Mouse (Mus musculus): ENCODE data around the gene Asic2.

Asic2 gene

DNA sequence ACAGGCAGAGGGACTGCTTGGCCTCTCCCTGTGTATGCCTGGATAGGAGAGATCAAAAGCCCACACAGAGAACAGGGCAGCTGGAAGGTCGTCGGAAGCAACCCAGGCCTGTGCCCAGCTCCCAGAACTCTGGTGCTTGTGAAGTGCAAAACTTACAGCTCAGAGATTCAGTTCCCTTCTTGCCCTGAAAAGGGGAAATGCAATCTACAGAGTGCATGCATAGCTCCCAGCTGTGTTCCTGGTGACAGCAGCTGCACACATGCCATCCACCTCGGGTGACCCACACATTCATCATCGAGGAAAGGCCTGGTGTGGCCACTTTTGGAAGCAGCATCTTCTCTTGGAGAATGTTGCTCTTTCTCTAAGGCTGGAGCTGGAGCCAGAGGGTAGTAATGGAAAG is 13.9 kb downstream of the Asic2 start:
- no peak for DNase-seq (ENCODE audit: low spot score)

DNA sequence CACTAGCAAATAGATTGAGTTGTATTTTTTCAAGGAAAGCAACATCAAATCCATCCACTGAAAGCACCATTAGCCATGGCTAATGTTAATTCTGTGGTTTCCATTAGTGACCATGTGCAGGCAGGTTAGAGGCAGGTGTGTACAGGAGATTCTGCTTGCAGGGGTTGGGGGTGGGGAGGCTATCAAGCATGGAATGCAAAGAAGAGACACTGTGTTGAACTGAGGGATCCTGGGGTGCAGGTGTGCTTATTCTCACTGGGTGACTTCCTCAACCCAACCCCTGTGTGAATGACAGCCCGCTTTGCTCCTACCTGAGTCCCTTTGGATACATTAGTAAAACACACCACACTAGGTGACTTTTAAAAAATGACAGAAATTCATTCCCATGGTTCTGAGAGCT is 20.2 kb downstream of the Asic2 start:
- DNase-seq (ENCODE audit: low spot score): no peak

DNA sequence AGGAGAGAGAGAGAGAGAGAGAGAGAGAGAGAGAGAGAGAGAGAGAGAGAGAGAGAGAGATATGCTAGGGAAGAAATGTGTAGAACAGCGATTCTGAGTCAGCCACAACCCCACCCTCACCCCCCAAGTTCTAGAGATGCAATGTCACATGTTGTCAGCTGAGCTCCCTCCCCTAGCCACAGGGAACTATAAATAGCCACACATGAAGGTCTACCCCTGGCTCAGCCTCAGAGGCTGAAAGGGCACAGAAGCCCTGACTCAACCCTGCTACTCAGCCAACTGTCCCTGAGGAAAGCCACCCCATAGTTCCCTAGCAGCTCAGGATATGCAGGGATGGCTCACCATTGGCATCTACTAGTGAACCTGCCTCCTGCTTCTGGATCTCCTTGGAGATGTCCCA is 26.1 kb downstream of the Asic2 start:
- no peak for DNase-seq (ENCODE audit: low spot score)

DNA sequence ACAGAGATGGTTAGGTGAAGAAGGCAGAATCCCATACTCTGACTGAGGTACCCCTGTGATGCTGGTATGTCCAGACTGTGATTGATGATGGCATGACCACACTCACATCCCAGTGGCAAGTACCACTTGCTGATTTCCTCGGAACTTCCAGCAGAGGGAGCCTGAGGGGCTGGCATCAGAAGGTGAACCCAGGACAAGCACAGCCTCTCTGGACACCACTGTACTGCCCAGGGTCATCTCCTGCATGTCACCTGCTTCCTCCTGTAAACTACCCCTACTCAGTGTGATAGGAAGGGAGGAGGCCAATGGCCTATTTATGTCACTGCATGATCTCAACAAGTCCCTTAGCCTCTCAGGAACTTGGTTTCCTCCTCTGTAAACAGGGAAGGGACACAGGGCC is 27.3 kb downstream of the Asic2 start:
- DNase-seq (ENCODE audit: low spot score): no peak

DNA sequence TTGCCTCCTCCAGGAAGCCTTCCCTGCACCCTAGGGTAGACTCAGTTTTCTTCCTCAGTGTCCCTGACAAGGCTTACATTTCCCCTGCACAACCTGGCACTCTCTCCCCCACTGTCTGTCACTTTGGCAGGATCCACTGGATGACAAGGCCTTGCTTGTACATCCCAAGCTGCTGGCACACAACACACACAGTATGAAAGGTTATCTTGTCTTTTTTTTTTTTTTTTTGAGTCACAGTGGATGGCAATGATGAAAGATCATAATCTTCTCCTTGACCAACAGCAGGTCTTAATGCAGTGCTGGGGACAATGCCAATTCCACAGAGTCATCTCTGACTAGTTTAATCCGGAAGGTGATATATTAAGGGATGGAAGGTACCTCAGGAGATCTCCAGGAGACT is 30.7 kb downstream of the Asic2 start:
- no peak for DNase-seq (ENCODE audit: low spot score)

DNA sequence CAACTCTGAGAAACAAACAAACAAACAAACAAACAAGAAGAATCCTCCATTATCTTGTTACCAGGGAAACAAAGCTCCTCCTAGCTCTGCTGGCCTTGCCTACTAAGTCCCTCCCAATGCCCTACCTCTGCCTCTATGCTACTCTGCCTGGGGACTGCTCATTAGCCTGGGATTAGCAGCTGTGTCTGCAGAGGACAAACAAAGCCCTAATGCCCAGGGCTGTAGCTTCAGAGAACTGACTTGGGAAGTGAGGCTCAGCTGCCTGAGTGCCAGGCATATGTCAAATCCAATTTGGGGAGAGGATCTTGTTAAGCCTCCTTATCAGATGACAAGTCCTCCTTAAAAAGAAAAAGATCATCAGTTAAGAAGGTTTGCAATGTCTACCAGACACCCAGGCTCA is 41.9 kb downstream of the Asic2 start:
- no peak for DNase-seq (ENCODE audit: low spot score)

DNA sequence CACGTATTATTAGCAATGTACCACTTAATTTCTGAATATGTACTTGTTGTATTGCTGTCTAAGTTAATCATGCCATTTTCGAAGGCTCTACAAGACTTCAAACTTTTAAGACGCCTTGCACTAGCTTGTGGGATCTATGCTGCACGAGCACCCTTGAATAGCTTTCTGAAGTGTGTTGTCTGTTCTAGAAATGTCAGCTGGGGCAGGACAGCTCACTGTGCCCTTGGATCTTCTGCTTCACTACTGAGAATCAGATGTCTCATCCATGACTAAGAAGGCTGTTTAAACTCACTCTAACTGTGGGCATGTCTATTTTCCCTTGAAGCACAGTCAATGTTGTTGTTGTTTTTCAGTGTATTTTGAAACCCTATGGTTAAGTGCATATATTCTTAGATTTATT is 44.6 kb downstream of the Asic2 start:
- DNase-seq (ENCODE audit: low spot score): no peak

DNA sequence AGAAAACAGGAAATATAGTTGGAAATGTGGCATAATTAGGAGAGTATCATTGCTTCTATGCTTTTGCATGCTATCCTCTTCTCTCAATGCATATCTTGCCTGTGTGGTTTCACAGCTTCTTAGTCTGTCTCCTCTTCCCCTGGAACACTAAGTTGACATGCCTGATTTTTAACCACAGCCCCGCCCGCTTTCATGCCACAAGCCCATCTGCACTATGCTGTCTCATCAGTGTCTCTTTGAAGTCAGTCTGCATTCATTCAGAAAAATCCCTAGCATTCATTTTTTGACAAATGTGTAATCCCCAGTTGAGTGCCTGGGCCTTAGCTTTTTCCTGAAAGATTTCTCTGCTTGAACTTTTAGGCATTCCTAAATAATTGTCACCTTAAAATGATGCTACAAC is 45.2 kb downstream of the Asic2 start:
- DNase-seq (ENCODE audit: low spot score): no peak

DNA sequence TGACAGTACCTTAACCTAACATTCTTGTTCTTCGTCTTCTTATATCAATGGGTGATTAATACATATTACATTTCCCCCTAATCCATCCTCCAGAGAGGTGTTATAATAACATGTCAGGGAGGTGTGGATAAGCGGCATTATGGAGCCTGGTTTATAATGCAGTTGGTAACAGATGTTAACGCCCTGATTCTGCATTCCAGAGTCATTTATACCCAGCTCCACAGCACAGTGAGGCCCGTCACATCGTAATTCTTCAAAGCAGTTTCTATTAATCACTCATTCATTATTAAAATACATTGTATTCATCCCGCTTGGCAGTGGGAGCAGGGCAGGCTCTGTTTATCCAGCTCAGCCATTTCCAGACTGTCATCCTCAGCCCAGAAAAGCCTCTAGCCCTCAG is 52.8 kb downstream of the Asic2 start:
- DNase-seq (ENCODE audit: low spot score): no peak

DNA sequence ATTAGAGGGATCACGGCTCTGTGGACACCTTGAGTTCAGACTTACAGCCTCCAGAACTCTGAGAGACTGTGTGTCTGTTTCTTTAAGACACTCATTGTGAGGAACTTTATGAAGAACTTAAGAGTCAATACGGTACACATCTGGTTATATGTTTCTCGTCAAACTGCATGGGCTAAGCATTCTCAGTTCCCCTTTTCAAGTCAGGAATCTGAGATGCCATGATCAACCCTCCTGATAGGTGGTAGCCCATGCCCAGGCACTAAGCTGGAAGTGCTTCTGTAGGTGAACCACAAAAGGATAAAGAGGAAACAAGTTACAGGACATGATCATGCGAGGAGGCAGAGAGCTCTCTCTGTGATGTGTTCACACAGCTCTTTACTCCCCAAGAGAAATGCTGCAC is 55.2 kb downstream of the Asic2 start:
- DNase-seq (ENCODE audit: low spot score): no peak

DNA sequence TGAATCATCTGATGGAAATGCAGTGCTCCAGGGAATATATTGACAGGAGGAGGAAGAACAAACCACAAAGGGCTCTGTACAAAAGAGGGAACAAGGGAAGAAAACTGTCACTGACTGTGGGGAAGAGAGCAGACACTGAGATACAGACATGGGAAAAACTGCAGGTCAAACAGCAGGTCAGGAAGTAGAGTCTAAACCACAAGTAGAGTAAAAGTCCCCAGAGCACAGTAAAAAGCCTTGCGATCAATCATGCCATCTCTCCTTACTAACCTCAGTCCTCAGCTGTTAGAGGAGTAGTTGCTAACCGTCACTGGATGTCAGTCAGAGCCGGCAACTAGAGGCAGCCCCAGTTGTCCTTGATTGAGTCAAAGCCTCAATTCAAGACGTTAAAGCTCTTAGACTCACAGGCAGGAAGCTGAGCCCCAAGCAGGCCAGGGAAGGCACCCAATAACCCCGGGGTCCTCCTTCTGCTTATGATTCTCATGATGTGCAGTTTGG is 58.8 kb downstream of the Asic2 start:
- DNase-seq (ENCODE audit: low spot score): no peak

DNA sequence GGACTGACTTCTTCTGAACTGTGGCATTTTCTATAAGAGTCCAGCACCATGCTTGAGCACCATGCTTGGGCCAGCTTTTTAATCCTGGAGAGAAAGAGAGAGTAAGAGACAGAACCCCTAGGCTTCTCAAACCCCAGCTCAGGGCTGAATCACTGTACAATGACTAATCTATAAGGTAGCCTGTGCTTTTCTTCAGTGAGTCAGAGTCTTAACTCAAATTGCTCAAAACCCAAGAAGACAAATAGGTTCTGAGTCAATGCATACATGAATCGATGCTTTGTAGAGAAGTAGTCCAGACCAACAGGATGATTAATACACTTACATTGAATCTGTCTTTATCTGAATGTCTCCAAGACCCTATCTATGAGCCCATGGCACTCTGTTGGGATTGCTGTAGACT is 59.5 kb downstream of the Asic2 start:
- DNase-seq (ENCODE audit: low spot score): no peak

DNA sequence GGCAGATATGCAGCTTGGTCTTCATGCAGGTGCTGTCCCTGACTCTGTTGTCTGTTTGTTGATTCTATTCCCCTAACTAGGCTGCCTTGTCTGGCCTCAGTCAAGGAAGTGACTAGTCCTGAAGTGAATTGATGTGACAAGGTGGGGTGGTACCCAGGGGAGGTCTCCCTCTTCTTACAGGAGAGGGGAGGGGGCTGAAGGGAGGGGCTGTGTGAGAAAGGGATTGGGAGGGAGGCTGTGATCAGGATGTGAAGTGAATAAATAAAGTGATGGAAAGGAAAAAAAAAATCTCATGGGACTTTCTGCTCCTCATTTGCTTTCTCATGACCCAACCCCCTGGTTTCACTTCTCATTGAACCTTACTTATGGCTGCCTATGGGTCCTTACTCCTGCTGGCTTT is 65.9 kb downstream of the Asic2 start:
- no peak for DNase-seq (ENCODE audit: low spot score)

DNA sequence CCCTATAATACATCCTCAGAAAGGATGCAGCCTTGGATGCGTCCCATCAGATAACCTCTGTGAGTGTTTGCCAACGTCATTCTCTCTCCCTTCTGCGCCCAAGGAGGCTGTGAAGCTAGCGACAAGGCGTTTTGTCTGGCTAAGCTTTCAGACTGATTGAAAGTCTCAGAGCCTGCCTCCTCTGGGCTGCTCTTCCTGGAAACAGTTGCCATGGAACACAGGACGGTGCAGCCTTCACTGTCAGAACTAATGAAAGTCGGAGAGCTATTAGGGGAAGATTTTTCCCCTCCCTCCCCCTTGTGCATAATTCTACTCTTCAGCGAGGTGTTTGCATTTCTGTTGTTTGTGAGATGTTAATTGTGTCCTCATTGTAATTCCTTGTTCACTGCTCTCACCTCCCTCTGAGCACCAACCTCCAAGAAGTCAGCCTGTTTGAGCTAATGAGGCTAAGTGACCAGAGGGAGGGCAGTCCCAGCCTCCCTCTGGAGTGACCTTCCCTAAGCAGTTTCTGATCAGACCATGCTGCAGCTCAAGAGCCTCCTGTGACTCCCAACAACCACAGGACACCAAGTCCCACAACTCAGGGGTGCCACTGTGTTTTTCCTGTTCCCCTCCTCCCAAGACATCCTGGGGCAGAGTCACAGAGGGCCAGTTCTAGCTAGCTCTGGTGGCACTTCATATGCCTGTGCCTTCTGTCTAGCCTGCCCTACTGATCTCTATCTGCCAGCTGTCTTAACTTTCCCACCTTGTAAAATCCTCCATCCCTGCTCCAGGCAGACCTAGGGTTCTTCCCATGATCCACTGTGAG is 70.5 kb downstream of the Asic2 start:
- no peak for DNase-seq (ENCODE audit: low spot score)

DNA sequence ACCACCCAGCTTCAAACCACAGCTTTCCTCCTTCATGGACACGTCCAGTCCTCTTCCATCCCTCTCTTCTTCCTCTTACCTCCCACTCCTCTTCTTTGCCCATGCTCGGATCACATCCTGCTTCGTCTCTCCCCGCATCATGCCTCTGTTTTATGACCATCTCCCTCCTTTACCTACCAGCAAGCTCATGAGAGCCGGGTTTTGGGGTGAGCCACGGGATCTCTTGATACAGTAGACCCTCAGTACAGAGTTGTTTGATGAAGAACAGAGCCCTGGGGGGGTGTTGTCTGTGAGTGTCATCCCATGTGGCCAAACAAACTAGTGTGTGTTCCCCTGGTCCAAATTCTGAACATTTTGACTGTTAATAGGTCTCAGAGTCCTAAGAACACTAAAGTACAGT is 71.7 kb downstream of the Asic2 start:
- DNase-seq (ENCODE audit: low spot score): no peak

DNA sequence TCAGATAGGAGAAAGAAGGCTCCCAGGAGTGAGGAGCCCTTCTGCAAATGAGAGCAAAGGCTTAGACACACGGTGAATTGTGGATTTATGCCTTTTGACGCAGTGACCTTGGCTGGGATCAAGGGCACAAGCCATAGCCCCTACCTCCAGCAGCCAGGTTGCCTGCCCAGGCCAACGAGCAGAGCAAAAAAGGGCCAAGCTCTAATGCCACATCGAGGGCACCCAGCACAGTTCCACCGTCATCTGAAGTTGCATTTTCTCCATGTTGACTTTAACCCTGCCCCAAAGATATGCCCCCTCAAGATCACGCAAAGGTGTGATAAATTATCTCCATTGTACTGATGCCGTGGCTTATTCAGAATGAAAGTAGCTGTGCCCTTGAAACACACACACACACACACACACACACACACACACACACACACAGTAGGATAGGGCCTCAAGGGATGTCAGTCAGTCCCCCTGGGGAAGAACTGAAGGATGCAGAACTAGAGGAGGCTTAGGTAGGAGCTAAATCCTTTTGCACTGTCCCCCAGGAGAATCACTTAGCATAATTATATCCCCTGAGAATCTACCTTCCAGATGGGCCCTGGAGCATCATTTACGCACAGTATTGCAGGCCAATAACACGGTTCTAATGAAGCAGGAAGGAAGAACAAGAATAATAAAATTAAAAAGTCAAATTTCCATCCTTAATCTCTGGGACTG is 96.6 kb downstream of the Asic2 start:
- DNase-seq (ENCODE audit: low spot score): no peak

DNA sequence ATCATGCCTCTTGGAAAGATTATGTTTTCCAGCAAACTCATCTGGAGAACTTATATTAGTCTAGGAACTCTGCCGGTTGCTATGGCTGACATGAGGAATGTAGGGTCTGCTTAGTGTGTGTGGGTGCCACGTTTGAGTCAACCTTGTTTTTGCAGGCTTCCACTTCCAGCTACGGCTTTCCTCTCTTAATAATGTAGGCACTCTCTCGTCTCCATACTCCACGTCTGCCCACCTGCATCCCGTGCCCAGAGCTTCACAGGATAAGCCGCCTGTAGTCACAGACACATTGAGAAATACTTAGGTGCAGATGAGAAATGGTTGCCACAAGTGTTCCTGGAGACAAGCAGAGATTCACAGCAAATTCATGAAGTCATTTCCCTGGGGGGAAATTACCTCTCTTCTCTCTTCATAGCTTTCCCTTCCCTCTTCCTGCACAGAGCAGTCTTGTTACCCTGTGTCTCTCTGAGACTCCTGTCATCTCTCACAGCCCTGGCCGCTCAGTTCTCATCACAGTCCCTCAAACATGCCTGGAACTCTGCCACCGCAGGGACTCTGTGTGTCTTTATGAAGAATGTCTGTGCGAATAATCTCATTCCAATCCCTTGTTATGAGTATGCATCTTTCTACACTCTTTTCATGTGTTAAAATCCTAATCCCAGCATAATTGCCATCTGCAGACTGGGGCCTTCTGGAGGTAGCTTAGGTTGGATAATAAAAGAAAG is 102.4 kb downstream of the Asic2 start:
- DNase-seq (ENCODE audit: low spot score): no peak

DNA sequence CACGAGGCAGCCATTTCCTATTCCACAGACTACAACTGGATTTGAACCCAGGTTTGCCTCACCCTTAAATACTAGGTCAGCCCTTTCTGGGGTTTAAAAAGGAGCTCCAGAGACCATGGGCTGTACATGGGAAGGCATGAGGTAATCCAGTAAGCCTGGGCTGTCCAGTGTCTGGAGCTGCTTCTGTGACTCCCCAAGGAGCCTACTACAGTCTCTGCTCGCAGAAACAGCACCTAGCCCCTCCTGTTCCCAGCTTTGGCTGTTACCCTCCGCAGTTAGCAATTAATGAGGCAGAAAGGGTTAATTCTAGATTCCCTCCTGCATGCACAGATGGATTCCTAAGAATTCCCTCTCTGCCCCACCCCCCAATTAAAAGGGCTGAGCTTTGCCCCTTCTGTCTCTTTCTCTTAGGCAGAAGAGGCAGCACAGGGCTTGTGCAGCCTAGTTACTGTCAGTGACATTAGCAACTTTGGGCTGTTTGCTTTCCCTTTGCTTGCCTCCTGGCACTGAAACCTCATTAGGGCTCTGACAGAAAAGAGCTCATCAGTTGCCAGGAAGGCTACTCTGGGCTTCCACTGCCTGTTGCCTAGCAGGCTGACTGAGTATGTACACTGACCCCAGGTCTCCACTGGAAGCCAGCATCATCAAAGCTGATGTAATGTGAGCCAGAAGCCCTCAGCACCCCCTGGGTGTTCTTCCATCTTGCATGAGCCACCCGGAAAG is 107.8 kb downstream of the Asic2 start, which contains the start of gene 5530401A14Rik:
5530401A14Rik (plus strand) TSS at position 424 of the 723 bp plus-strand sequence.
- no peak for DNase-seq (ENCODE audit: low spot score)

DNA sequence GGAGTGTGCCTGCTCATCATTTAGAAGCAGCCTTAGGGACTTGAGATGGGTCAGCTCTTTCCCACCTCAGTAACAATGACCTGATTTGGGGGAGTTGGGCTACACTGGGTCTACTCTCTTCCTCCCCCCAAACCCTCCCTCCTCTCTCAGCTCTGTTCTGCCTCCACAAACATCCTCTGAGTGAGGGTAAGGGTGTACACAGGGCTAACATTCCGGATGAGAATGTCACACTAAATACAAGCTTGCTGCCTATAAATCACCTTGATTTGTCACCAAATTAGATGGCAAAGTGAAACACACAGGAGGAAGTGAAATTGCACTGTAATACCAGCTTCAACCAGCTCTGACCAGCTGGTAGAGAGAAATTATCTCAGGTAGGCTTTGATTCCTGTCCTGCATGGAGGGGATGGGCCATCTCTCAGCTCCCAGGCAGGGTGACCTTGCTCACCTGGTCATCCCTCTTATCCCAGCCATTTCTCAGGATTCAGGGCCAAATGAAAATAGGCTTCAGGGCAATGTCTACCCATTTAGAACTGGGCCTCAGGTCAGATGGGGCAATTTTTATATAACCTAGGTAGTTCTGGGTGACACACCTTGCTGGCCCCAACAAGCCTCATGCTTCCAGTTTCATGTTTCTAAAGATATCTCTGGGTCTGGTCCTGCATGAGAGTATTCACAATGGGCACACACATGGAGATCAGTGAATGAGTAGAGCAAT is 120.3 kb downstream of the Asic2 start:
- no peak for DNase-seq (ENCODE audit: low spot score)

DNA sequence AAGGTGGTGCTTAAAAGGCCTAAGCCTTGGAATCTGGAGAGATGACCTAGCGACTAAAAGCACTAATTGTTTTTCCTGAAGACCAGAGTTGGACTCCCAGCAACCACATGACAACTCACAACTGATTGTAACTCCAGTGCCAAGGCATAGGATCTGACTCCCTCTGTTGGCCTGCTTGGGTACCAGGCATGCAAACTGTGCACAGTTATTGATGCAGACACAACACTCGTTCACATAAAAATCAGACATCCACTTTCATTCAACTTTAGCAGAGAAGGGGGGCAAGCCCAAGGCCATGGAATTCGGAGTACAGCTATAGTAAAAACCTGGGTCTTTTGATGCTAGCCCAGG is 122.6 kb downstream of the Asic2 start:
- DNase-seq (ENCODE audit: low spot score): no peak

DNA sequence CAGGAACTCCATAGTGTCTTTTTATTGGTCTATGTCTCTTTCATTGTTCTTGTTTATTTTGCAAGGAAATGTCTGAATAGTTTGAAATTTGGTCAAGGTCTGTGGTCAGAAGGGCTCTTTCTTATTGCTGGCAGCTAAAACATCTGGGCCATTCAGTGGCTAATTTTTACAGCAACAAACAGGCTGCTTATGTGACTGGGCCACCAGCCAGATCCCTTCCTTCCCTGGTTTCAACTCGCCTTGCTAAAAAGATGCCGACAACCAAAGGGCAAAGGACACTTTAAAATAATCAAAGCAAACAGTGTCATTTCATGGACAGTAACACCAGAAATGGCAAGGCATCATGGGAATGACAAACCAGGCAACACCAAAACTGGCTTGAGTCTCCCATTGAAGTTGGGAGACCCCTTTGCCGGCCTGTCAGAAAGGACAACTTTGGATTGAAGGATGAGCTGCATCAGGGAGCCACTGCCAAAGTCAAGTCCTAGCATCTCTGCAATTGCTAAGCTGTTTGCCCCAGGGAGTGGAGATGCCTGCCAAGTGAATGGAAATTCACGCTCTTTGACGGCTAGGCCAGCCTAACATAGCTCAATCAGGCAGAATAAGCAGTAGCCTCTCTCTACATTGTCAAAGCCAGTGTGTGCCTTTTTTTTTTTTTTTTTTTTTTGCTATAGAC is 123.1 kb downstream of the Asic2 start:
- no peak for DNase-seq (ENCODE audit: low spot score)

Data from ovary, postnatal 10 days (tissue).